Mouse (Mus musculus): Measurements from ENCODE around the gene Calm5.
"Not testable (repeated sequence)": the region's sequence is repeated elsewhere in the genome, so short reads cannot be mapped to it uniquely, and the experiment has no call there.

DNA sequence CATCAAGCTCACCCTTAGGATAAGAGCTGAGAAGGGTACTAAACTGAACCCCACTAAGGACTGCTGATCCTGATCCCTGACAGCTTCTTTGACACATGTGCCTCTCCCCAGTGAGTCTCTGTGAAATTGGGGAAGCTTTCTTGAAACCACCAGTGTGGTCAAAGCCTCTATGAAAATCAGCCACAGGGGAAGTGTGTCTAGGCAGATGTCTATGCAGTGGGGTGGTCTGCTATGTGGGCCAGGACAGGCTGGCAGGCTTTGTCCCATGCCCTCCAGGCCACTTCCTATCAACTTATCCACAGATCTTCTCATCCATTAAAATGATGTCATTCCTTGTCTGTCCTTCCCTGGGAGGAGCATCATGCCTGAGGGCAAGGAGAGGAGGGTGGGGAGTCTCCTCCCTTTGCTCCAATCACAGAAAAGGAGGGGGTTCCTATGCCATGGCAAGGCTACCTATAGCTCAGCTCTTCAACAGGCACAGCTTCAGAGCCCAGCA is 16.6 kb upstream of the Calm5 start, which contains the start of gene Calm4:
- TF ChIP-seq MAFK (IDR thresholded peaks at IDR 0.05; ENCODE audit: insufficient read depth, low read depth, low read length); HCFC1 (IDR thresholded peaks at IDR 0.05; ENCODE audit: borderline replicate concordance, insufficient read depth, low read length): not testable (repeated sequence)
